Mouse (Mus musculus) thymus, postnatal 14 days (tissue): ENCODE results near the gene Btbd35f12.
"Not testable (repeated sequence)": the region's sequence is repeated elsewhere in the genome, so short reads cannot be mapped to it uniquely, and the experiment has no call there.

ENCODE experiments used
- DNase-seq: peaks from one replicate; pipeline ENCODE4 v3.0.0; 2021

Gene Btbd35f12

DNA sequence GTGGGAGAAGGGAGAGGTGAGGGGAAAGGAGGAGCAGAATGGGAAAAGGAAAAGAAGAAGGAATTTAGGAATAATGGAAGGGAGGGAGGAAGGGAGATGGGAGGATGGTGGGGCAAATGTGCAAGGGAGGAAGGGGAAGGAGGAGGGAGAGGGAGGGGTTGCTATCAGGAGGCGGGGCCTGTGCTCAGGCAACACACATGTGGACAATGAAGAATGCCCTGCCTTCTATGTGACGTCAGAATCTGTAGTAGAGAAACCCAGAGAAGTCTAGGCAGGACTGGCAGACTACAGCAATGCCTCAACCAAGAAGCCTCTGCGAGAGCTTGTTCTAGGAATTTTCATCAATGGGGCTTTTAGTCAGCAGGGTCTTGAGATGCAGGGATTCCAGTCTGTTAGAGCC is at the start of gene Btbd35f12:
Gene Btbd35f12, plus strand, starts transcription at position 301 of the 400 bp plus-strand sequence.
- DNase-seq: not testable (repeated sequence)

DNA sequence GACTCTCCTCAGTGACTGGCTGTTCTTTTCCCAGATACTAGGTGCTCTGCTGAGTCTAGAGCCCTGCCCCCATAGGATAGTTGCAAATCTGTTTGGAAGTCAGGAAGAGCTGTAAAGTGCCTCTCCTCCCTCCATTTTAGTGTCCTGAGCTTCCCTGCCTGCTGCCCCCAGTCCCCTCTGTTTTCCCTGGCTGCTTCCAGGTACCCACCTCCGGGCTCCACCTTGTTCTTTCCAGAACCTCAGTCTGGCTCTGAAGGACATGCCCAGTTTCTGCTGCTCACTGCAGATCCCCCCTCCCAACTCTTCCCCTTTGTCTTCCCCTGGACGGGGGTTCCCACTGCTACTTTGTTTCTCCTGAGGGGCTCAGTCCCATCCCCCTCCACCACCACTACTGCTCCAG is 40.1 kb downstream of the Btbd35f12 start:
- not testable (repeated sequence) for DNase-seq
